Mouse (Mus musculus) hindbrain, embryonic 16.5 days (tissue): Measurements from ENCODE around the gene Gm10073. TPM values are rescaled to one million over a fixed set of nuclear protein-coding genes. Genes with fewer than 3 reads are reported as not detected.

ENCODE experiments used
- ATAC-seq: fragments of 200-750 bp; cut with Nextera tagmentation; 2 replicates; pipeline ENCODE4 v1.8.0; 2017; ENCODE audit warnings: moderate TSS enrichment, moderate library complexity
- H3K27ac ChIP-seq: fragments of 300-500 bp; sonication (generic); 2 replicates; pipeline ENCODE4 v1.5.1; 2014; ENCODE audit warnings: low read depth, mild to moderate bottlenecking, control low read depth, low read length, moderate library complexity
- H3K27me3 ChIP-seq: fragments of 300-500 bp; sonication (generic); replicated peaks from 2 replicates; pipeline ENCODE4 v1.6.1; 2014; ENCODE audit warnings: low read length; ENCODE audit not compliant: control insufficient read depth, insufficient read depth
- H3K36me3 ChIP-seq: fragments of 300-500 bp; sonication (generic); 2 replicates; pipeline ENCODE4 v1.6.1; 2014; ENCODE audit warnings: mild to moderate bottlenecking, low read length, moderate library complexity, mixed read lengths; ENCODE audit not compliant: control insufficient read depth, insufficient read depth
- H3K4me1 ChIP-seq: fragments of 300-500 bp; sonication (generic); 2 replicates; pipeline ENCODE4 v1.6.1; 2014; ENCODE audit warnings: low read depth, low read length; ENCODE audit not compliant: control insufficient read depth, insufficient read depth
- H3K4me2 ChIP-seq: fragments of 300-500 bp; sonication (generic); 2 replicates; pipeline ENCODE4 v1.6.1; 2014; ENCODE audit warnings: mild to moderate bottlenecking, low read length, control low read depth, moderate library complexity
- H3K4me3 ChIP-seq: fragments of 300-500 bp; sonication (generic); 2 replicates; pipeline ENCODE4 v1.5.1; 2014; ENCODE audit warnings: mild to moderate bottlenecking, low read length, control low read depth, moderate library complexity
- H3K9ac ChIP-seq: fragments of 300-500 bp; sonication (generic); 2 replicates; pipeline ENCODE4 v1.6.1; 2014; ENCODE audit warnings: low read depth, mild to moderate bottlenecking, control low read depth, low read length, moderate library complexity
- H3K9me3 ChIP-seq: fragments of 300-500 bp; sonication (generic); 2 replicates; pipeline ENCODE4 v1.6.1; 2014; ENCODE audit warnings: mild to moderate bottlenecking, low read length, moderate library complexity; ENCODE audit not compliant: control insufficient read depth
- WGBS: fragments of 180-500 bp; shearing (Covaris S2); extraction: QIAGEN DNeasy Blood & Tissue Kit; methylation state at CpG from one replicate; pipeline ENCODE4 v1.1.7; 2014; 5-methylcytosine and 5-hydroxymethylcytosine counted together
- polyA plus RNA-seq: library from polyadenylated mRNA; unstranded; fragments of >200 nt; fragmentation: Nextera tagmentation; extraction: Ambion mirVana; gene quantifications from 2 replicates; pipeline ENCODE4 v1.2.1, GENCODE M21; 2015

Gm10073 gene
- polyA plus RNA-seq, 1 experiment from 2014 or later, result 12.5 TPM

GRCm38 (mm10) chr8:106545149-106545548 is 28.1 kb downstream of the Gm10073 start:
- Histone ChIP-seq H3K36me3 (no peaks in the 10 kb centered on the region), H3K9ac (no peak overlapping the region), H3K27me3 (no peaks in the 10 kb centered on the region), H3K27ac (no peak overlapping the region), H3K9me3 (no peaks in the 10 kb centered on the region), H3K4me3 (no peak overlapping the region), H3K4me2 (no peak overlapping the region), H3K4me1 (no peaks in the 10 kb centered on the region)
- no peak for ATAC-seq
- WGBS, result 88% methylated on average over 2 of the region's 2 CpGs

- 76% methylated on average over 8 of the region's 8 CpGs for WGBS
- Histone ChIP-seq H3K36me3 (no peaks in the 10 kb centered on the region), H3K4me3 (no peak overlapping the region), H3K27ac (no peak overlapping the region), H3K4me1 (no peaks in the 10 kb centered on the region), H3K9ac (no peak overlapping the region), H3K9me3 (no peaks in the 10 kb centered on the region), H3K27me3 (no peaks in the 10 kb centered on the region), H3K4me2 (no peak overlapping the region)
- ATAC-seq, result no peak
Measured at GRCm38 (mm10) chr8:106543043-106543442, 30.2 kb downstream of the Gm10073 start.

- no peak overlapping the region for H3K9ac ChIP-seq
- WGBS, result 93% methylated on average over 11 of the region's 11 CpGs
- no peaks in the 10 kb centered on the region for H3K9me3 ChIP-seq
- H3K4me2 ChIP-seq, result no peak overlapping the region
- H3K27me3 ChIP-seq, result no peaks in the 10 kb centered on the region
- no peak overlapping the region for H3K4me3 ChIP-seq
- no peaks in the 10 kb centered on the region for H3K36me3 ChIP-seq
- no peaks in the 10 kb centered on the region for H3K4me1 ChIP-seq
- H3K27ac ChIP-seq, result no peak overlapping the region
- ATAC-seq, result no peak
Measured at GRCm38 (mm10) chr8:106541002-106541401, 32.3 kb downstream of the Gm10073 start.

GRCm38 (mm10) chr8:106539193-106539592 is 34.1 kb downstream of the Gm10073 start:
- Histone ChIP-seq H3K36me3 (no peaks in the 10 kb centered on the region), H3K4me3 (no peak overlapping the region), H3K9me3 (no peaks in the 10 kb centered on the region), H3K4me2 (no peak overlapping the region), H3K27ac (no peak overlapping the region), H3K4me1 (no peaks in the 10 kb centered on the region), H3K9ac (no peak overlapping the region), H3K27me3 (no peaks in the 10 kb centered on the region)
- WGBS, result 34% methylated on average over 5 of the region's 5 CpGs
- no peak for ATAC-seq

GRCm38 (mm10) chr8:106535448-106535847 is 37.8 kb downstream of the Gm10073 start:
- H3K27ac ChIP-seq, result no peak overlapping the region
- H3K9ac ChIP-seq, result no peak overlapping the region
- H3K27me3 ChIP-seq, result no peaks in the 10 kb centered on the region
- H3K9me3 ChIP-seq, result no peaks in the 10 kb centered on the region
- H3K36me3 ChIP-seq, result no peaks in the 10 kb centered on the region
- H3K4me2 ChIP-seq, result no peak overlapping the region
- no peak for ATAC-seq
- no peak overlapping the region for H3K4me3 ChIP-seq
- 70% methylated on average over 4 of the region's 4 CpGs for WGBS
- H3K4me1 ChIP-seq, result no peaks in the 10 kb centered on the region

- Histone ChIP-seq H3K36me3 (no peaks in the 10 kb centered on the region), H3K4me3 (no peak overlapping the region), H3K9ac (no peak overlapping the region), H3K27me3 (no peaks in the 10 kb centered on the region), H3K9me3 (no peaks in the 10 kb centered on the region), H3K4me1 (no peaks in the 10 kb centered on the region), H3K27ac (no peak overlapping the region), H3K4me2 (no peak overlapping the region)
- 36% methylated on average over 6 of the region's 6 CpGs for WGBS
- ATAC-seq, result no peak
Measured at GRCm38 (mm10) chr8:106534449-106534848, 38.8 kb downstream of the Gm10073 start.

GRCm38 (mm10) chr8:106533709-106534108 is 39.6 kb downstream of the Gm10073 start:
- no peak overlapping the region for H3K4me2 ChIP-seq
- no peak overlapping the region for H3K9ac ChIP-seq

GRCm38 (mm10) chr8:106530566-106530965 is 42.7 kb downstream of the Gm10073 start:
- no peaks in the 10 kb centered on the region for H3K9me3 ChIP-seq
- no peak for ATAC-seq
- no peaks in the 10 kb centered on the region for H3K27me3 ChIP-seq
- H3K27ac ChIP-seq, result no peak overlapping the region
- H3K4me1 ChIP-seq, result no peaks in the 10 kb centered on the region
- no peak overlapping the region for H3K4me3 ChIP-seq
- no peak overlapping the region for H3K4me2 ChIP-seq
- 73% methylated on average over 4 of the region's 4 CpGs for WGBS
- no peak overlapping the region for H3K9ac ChIP-seq
- H3K36me3 ChIP-seq, result no peaks in the 10 kb centered on the region

More at GRCm38 (mm10) chr8:106533709-106534108, 39.6 kb downstream of the Gm10073 start:
- Histone ChIP-seq H3K4me1 (no peaks in the 10 kb centered on the region), H3K9me3 (no peaks in the 10 kb centered on the region), H3K27me3 (no peaks in the 10 kb centered on the region), H3K4me3 (no peak overlapping the region), H3K27ac (no peak overlapping the region), H3K36me3 (no peaks in the 10 kb centered on the region)
- ATAC-seq, result no peak
- 82% methylated on average over 7 of the region's 7 CpGs for WGBS

GRCm38 (mm10) chr8:106529885-106530482 is 43.3 kb downstream of the Gm10073 start:
- ATAC-seq, result no peak
- Histone ChIP-seq H3K9ac (no peak overlapping the region), H3K27me3 (no peaks in the 10 kb centered on the region), H3K27ac (no peak overlapping the region), H3K36me3 (no peaks in the 10 kb centered on the region), H3K4me3 (no peak overlapping the region), H3K4me2 (no peak overlapping the region), H3K4me1 (no peaks in the 10 kb centered on the region), H3K9me3 (no peaks in the 10 kb centered on the region)
- 95% methylated on average over 10 of the region's 10 CpGs for WGBS
